Mouse (Mus musculus) liver, embryonic 15.5 days (tissue): ENCODE data around the gene Zbtb3. TPM values are rescaled to one million over a fixed set of nuclear protein-coding genes. Genes with fewer than 3 reads are reported as not detected.
"Not testable (repeated sequence)": the region's sequence is repeated elsewhere in the genome, so short reads cannot be mapped to it uniquely, and the experiment has no call there.

Experiments
- ATAC-seq: fragments of 200-750 bp; cut with Nextera tagmentation; 2 replicates; pipeline ENCODE4 v1.8.0; 2017; ENCODE audit warnings: moderate number of reproducible peaks, mild to moderate bottlenecking, moderate library complexity; ENCODE audit not compliant: insufficient read depth
- H3K27ac ChIP-seq: fragments of 300-500 bp; sonication (generic); replicated peaks from 2 replicates; pipeline ENCODE4 v1.5.1; 2015; ENCODE audit warnings: mild to moderate bottlenecking, inconsistent platforms
- H3K27me3 ChIP-seq: fragments of 300-500 bp; sonication (generic); 2 replicates; pipeline ENCODE4 v1.6.1; 2015; ENCODE audit warnings: mild to moderate bottlenecking, inconsistent platforms
- H3K36me3 ChIP-seq: fragments of 300-500 bp; sonication (generic); replicated peaks from 2 replicates; pipeline ENCODE4 v1.6.1; 2015; ENCODE audit warnings: moderate library complexity, mild to moderate bottlenecking, inconsistent platforms
- H3K4me1 ChIP-seq: fragments of 300-500 bp; sonication (generic); replicated peaks from 2 replicates; pipeline ENCODE4 v1.6.1; 2015; ENCODE audit warnings: inconsistent platforms
- H3K4me2 ChIP-seq: fragments of 300-500 bp; sonication (generic); 2 replicates; pipeline ENCODE4 v1.6.1; 2015; ENCODE audit warnings: moderate library complexity, mild to moderate bottlenecking, inconsistent platforms
- H3K4me3 ChIP-seq: fragments of 300-500 bp; sonication (generic); replicated peaks from 2 replicates; pipeline ENCODE4 v1.5.1; 2015; ENCODE audit warnings: mild to moderate bottlenecking, inconsistent platforms
- H3K9ac ChIP-seq: fragments of 300-500 bp; sonication (generic); 2 replicates; pipeline ENCODE4 v1.6.1; 2015; ENCODE audit warnings: moderate library complexity, mild to moderate bottlenecking, inconsistent platforms
- H3K9me3 ChIP-seq: fragments of 300-500 bp; sonication (generic); replicated peaks from 2 replicates; pipeline ENCODE4 v1.6.1; 2016; ENCODE audit warnings: inconsistent platforms
- WGBS: fragments of 180-500 bp; shearing (Covaris S2); methylation state at CpG from one replicate; pipeline ENCODE4 v1.1.7; 2015; ENCODE audit warnings: mixed read lengths; ENCODE audit not compliant: insufficient replicate concordance; 5-methylcytosine and 5-hydroxymethylcytosine counted together
- polyA plus RNA-seq: library from polyadenylated mRNA; unstranded; fragments of >200 nt; fragmentation: Nextera tagmentation; extraction: Ambion mirVana; gene quantifications from 2 replicates; pipeline ENCODE4 v1.2.1, GENCODE M21; 2015

The Zbtb3 gene
- polyA plus RNA-seq, 1 experiment from 2014 or later, result 1.2 TPM

- H3K27me3 ChIP-seq, result no peaks in the 10 kb centered on the region
Observed at GRCm38 (mm10) chr19:8829660-8830059, 27.3 kb downstream of the Zbtb3 start, which contains the start of gene AC129217.1. AC129217.1 (plus strand) TSS chr19:8829773.

GRCm38 (mm10) chr19:8830664-8831063 lies 28.3 kb downstream of the Zbtb3 start:
- no peaks in the 10 kb centered on the region for H3K27me3 ChIP-seq
- H3K27ac ChIP-seq, result no peak overlapping the region
- H3K4me3 ChIP-seq, result no peak overlapping the region
- 96% methylated on average over 8 of the region's 8 CpGs for WGBS
- H3K4me1 ChIP-seq, result peaks cover 5% of the 10 kb centered on the region; the same call in 1 of the 2 replicates
- no peak overlapping the region for H3K4me2 ChIP-seq
- no peaks in the 10 kb centered on the region for H3K9me3 ChIP-seq
- no peak overlapping the region for H3K9ac ChIP-seq
- ATAC-seq, result no peak
- peaks cover 99% of the 10 kb centered on the region for H3K36me3 ChIP-seq

More at GRCm38 (mm10) chr19:8829660-8830059, 27.3 kb downstream of the Zbtb3 start, which contains the start of gene AC129217.1:
- Histone ChIP-seq H3K9ac (no peak within 1 kb of the TSS), H3K4me1 (peaks cover 5% of the 10 kb centered on the region; the same call in 1 of the 2 replicates), H3K4me3 (no peak within 1 kb of the TSS), H3K9me3 (no peaks in the 10 kb centered on the region), H3K36me3 (peaks cover 100% of the 10 kb centered on the region), H3K4me2 (0 out of 2 replicates have a peak within 1 kb of the TSS, but pooled peaks have one; percentile 10), H3K27ac (peak within 1 kb of the TSS; percentile 35; the same call in 1 of the 2 replicates)
- WGBS, result 59% methylated on average over 8 of the region's 8 CpGs
- ATAC-seq, result no peak

GRCm38 (mm10) chr19:8831262-8831661 lies 28.9 kb downstream of the Zbtb3 start:
- WGBS, result 85% methylated on average over 11 of the region's 11 CpGs
- Histone ChIP-seq H3K4me3 (no peak overlapping the region), H3K36me3 (peaks cover 98% of the 10 kb centered on the region), H3K27me3 (no peaks in the 10 kb centered on the region), H3K4me1 (peaks cover 5% of the 10 kb centered on the region; the same call in 1 of the 2 replicates), H3K9me3 (no peaks in the 10 kb centered on the region), H3K4me2 (no peak overlapping the region), H3K9ac (no peak overlapping the region), H3K27ac (no peak overlapping the region)
- ATAC-seq, result no peak

GRCm38 (mm10) chr19:8832971-8833370 lies 30.6 kb downstream of the Zbtb3 start:
- peaks cover 82% of the 10 kb centered on the region for H3K36me3 ChIP-seq
- H3K27ac ChIP-seq, result 0 out of 2 replicates have a peak overlapping the region, but pooled peaks have one; percentile 10
- H3K9me3 ChIP-seq, result no peaks in the 10 kb centered on the region
- no peak for ATAC-seq
- no peaks in the 10 kb centered on the region for H3K27me3 ChIP-seq
- H3K4me2 ChIP-seq, result no peak overlapping the region
- no peak overlapping the region for H3K9ac ChIP-seq
- H3K4me3 ChIP-seq, result no peak overlapping the region
- H3K4me1 ChIP-seq, result peaks cover 14% of the 10 kb centered on the region
- 90% methylated on average over 4 of the region's 4 CpGs for WGBS

GRCm38 (mm10) chr19:8836327-8836726 lies 34.0 kb downstream of the Zbtb3 start:
- not testable (repeated sequence) for H3K27ac ChIP-seq

GRCm38 (mm10) chr19:8837251-8837791 lies 35.0 kb downstream of the Zbtb3 start, which contains the start of gene Bscl2:
Bscl2 (plus strand) TSS chr19:8837467.
- peaks cover 45% of the 10 kb centered on the region for H3K4me1 ChIP-seq
- 1% methylated on average over 38 of the region's 38 CpGs for whole genome bisulfite sequencing
- no peaks in the 10 kb centered on the region for H3K9me3 ChIP-seq
- H3K27me3 ChIP-seq, result no peaks in the 10 kb centered on the region
- peak within 1 kb of the TSS; percentile 67 for H3K4me3 ChIP-seq
- H3K36me3 ChIP-seq, result peaks cover 46% of the 10 kb centered on the region
- H3K27ac ChIP-seq, result peak within 1 kb of the TSS; percentile 85
- ATAC-seq, result peak; percentile 64
- peak within 1 kb of the TSS; percentile 89 for H3K4me2 ChIP-seq
- H3K9ac ChIP-seq, result peak within 1 kb of the TSS; percentile 66

More at GRCm38 (mm10) chr19:8836327-8836726, 34.0 kb downstream of the Zbtb3 start:
- WGBS, result 93% methylated on average over 10 of the region's 10 CpGs
- peaks cover 51% of the 10 kb centered on the region for H3K36me3 ChIP-seq
- not testable (repeated sequence) for H3K4me3 ChIP-seq, H3K9ac ChIP-seq, H3K27me3 ChIP-seq, H3K9me3 ChIP-seq, ATAC-seq, H3K4me2 ChIP-seq
- peaks cover 42% of the 10 kb centered on the region for H3K4me1 ChIP-seq

GRCm38 (mm10) chr19:8838041-8838730 lies 35.8 kb downstream of the Zbtb3 start:
- Histone ChIP-seq H3K27ac (peak overlapping the region; percentile 85), H3K4me2 (peak overlapping the region; percentile 89), H3K9me3 (no peaks in the 10 kb centered on the region), H3K36me3 (peaks cover 40% of the 10 kb centered on the region), H3K9ac (peak overlapping the region; percentile 66), H3K27me3 (no peaks in the 10 kb centered on the region), H3K4me3 (peak overlapping the region; percentile 67), H3K4me1 (peaks cover 45% of the 10 kb centered on the region)
- 21% methylated on average over 15 of the region's 15 CpGs for WGBS
- ATAC-seq, result peak; percentile 5; the same call in 1 of the 2 replicates

- Histone ChIP-seq H3K36me3 (peaks cover 29% of the 10 kb centered on the region), H3K4me1 (peaks cover 45% of the 10 kb centered on the region), H3K4me3 (peak within 1 kb of the TSS; percentile 67), H3K27ac (peak within 1 kb of the TSS; percentile 85), H3K4me2 (peak within 1 kb of the TSS; percentile 89), H3K9ac (peak within 1 kb of the TSS; percentile 66), H3K27me3 (no peaks in the 10 kb centered on the region), H3K9me3 (no peaks in the 10 kb centered on the region)
- WGBS, result 70% methylated on average over 11 of the region's 11 CpGs
- ATAC-seq, result no peak
Observed at GRCm38 (mm10) chr19:8839103-8839907, 37.0 kb downstream of the Zbtb3 start, which contains the start of gene Gng3. Gng3 (minus strand) TSS chr19:8839194.

GRCm38 (mm10) chr19:8839908-8840791 lies 37.8 kb downstream of the Zbtb3 start:
- H3K4me3 ChIP-seq, result peak overlapping the region; percentile 65
- H3K36me3 ChIP-seq, result peaks cover 23% of the 10 kb centered on the region
- H3K27ac ChIP-seq, result peak overlapping the region; percentile 31; the same call in 1 of the 2 replicates
- H3K9ac ChIP-seq, result peak overlapping the region; percentile 66
- WGBS, result 26% methylated on average over 29 of the region's 29 CpGs
- H3K4me1 ChIP-seq, result peaks cover 48% of the 10 kb centered on the region
- ATAC-seq, result peak; percentile 71
- no peaks in the 10 kb centered on the region for H3K27me3 ChIP-seq
- H3K9me3 ChIP-seq, result no peaks in the 10 kb centered on the region
- peak overlapping the region; percentile 86 for H3K4me2 ChIP-seq

GRCm38 (mm10) chr19:8841012-8841411 lies 38.7 kb downstream of the Zbtb3 start:
- peak overlapping the region; percentile 65 for H3K4me3 ChIP-seq
- H3K27ac ChIP-seq, result 0 out of 2 replicates have a peak overlapping the region, but pooled peaks have one; percentile 31
- peaks cover 48% of the 10 kb centered on the region for H3K4me1 ChIP-seq
- H3K4me2 ChIP-seq, result peak overlapping the region; percentile 86
- WGBS, result 69% methylated on average over 7 of the region's 7 CpGs
- peak overlapping the region; percentile 66; the same call in 1 of the 2 replicates for H3K9ac ChIP-seq
- no peaks in the 10 kb centered on the region for H3K27me3 ChIP-seq
- peaks cover 22% of the 10 kb centered on the region for H3K36me3 ChIP-seq
- no peak for ATAC-seq
- H3K9me3 ChIP-seq, result no peaks in the 10 kb centered on the region
